Mouse (Mus musculus) layer of hippocampus, postnatal 10 days (tissue): ENCODE measurements around the gene Pdrg1. TPM values are rescaled to one million over a fixed set of nuclear protein-coding genes. Genes with fewer than 3 reads are reported as not detected.

Experiments
- DNase-seq, 2 experiments: peaks; one replicate each; pipeline ENCODE4 v3.0.0; 2021; ENCODE audit warnings: low spot score in 2 of 2
- total RNA-seq, 2 experiments: library from RNA; stranded (reverse); gene quantifications; 2 replicates each; pipeline ENCODE4 v1.2.3; 2021

Pdrg1 gene
- total RNA-seq, 2 experiments from 2014 or later: 42.9 to 57.5 TPM

- peak; percentile 27 to 49 for DNase-seq
Measured at GRCm38 (mm10) chr2:153031126-153032082, 16.2 kb upstream of the Pdrg1 start, which contains the start of gene Xkr7. Gene Xkr7, plus strand, starts transcription at chr2:153031852.

DNA sequence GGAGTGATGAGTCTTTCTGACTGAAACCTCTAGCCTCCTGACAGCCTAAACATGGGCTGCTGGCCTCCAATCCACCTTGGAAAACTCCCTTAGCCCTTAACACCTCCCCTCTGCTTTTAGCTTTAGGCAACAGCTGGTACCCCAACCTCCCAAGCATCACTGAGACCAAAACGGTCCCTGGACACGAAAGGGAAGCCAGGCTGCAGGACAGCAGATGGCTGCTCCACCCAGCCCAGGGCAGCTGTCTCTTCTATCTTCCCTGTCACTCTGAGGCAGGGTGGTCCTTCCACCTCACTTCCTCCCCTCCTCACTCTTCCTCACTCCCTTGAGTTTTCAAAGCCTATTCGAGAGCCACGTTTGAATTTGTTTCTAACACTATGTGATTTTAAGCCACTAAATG, 15.2 kb upstream of the Pdrg1 start:
- no peak for DNase-seq

- no peak for DNase-seq
Measured at GRCm38 (mm10) chr2:153027501-153027900, 12.3 kb upstream of the Pdrg1 start.

GRCm38 (mm10) chr2:153026052-153026451, 10.8 kb upstream of the Pdrg1 start:
- DNase-seq: no peak

- no peak for DNase-seq
Measured at GRCm38 (mm10) chr2:153022855-153023254, 7.6 kb upstream of the Pdrg1 start.

GRCm38 (mm10) chr2:153021163-153021562, 5.9 kb upstream of the Pdrg1 start:
- DNase-seq: no peak

DNA sequence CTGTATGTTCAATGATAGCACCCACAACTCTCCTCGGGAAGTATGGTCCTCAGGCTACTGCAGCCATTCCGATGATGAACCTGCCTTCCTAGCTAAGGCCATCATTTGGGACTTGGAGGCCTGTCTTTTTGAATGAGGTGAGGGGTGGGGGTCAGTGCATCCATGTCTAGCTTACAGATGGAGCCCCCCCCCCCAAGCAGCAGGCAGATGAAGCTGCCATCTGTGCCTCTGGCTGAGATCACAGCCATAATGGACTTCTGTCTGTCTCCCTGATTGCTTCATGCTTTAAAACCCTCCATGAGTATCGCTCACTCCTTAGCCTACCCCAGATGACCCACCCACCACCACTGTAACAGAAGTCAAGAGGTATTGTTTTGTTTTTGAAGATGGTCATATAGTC, 4.1 kb upstream of the Pdrg1 start:
- no peak for DNase-seq

DNA sequence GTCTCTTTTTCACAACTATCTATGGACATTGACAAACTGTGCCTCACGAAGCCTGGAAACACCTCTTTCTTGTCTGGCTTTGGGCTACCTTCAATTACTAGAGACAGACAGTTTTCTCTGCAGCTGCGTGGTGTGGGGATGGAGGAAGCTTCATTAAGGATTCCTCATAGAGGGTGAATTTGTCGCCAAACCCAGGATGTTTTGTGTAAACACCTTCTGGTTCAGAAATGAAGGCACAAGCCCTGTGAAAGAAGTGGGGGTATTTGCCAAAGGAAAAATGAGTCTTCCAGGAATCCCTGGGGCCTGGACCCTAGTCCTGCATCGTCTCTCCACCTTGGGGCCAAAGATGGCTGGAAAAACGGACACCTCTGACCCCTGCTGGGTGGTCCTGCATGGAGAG, 1.6 kb upstream of the Pdrg1 start:
- no peak for DNase-seq

GRCm38 (mm10) chr2:153015804-153016203, 577 bp upstream of the Pdrg1 start:
- peak in 1 of 2 experiments; percentile 25 for DNase-seq

DNA sequence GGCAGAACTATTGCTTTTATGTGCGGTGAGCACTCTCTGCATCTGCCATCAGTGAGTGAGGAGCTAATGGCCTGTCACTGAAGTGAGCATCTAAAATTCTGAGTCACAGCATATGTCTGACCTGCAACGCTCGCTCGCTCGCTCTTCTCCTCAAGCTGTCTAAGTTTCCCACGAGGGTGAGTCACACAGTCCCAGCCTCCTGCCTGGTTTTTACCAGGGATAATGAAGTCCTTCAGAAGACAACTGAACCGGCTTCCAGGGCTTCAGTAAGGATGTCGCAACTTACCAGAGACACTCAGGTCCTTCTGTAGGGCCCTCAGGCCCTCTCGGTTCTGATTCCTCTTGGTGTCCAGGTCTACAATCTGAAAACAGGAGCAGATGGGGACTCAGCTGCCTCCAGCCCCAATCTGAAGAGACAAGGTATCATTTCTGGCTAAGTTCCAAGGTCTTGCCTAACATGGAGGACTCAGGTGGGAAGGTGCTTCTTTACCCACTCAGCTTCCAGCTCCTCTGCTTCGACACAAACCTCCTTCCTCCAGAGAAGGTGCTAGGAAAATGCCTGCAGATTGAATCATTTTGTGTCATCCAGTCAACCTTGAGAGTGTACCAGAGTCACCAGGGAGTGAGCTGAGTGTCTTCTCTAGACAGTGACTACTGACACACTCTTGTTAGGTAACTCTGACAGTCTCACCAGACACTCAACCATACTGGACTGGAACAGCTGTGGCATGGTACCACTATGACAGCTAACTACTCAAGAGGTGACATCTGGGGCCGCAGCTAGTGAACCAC, 1.3 kb downstream of the Pdrg1 start:
- no peak for DNase-seq

GRCm38 (mm10) chr2:153009192-153009973, 5.8 kb downstream of the Pdrg1 start:
- DNase-seq: no peak

DNA sequence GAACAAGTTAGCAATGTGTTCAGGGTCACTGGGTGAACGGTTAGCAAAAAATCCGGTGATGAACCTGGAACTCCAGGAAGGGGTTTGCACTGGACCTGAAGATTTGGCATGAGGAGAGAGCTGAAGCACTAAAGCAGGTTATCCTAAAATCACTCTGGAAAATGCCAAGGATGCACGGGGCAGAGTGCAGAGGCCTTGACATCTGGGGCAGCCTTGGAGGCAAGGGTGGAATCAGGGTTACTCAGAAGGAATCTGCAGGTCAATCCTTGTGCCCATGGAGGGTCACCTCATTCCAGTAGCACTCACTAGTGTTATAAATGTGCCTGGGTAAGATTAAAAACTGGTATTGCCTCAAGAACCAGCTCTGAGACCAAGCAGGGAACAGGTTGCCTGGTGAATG, 9.2 kb downstream of the Pdrg1 start:
- no peak for DNase-seq

DNA sequence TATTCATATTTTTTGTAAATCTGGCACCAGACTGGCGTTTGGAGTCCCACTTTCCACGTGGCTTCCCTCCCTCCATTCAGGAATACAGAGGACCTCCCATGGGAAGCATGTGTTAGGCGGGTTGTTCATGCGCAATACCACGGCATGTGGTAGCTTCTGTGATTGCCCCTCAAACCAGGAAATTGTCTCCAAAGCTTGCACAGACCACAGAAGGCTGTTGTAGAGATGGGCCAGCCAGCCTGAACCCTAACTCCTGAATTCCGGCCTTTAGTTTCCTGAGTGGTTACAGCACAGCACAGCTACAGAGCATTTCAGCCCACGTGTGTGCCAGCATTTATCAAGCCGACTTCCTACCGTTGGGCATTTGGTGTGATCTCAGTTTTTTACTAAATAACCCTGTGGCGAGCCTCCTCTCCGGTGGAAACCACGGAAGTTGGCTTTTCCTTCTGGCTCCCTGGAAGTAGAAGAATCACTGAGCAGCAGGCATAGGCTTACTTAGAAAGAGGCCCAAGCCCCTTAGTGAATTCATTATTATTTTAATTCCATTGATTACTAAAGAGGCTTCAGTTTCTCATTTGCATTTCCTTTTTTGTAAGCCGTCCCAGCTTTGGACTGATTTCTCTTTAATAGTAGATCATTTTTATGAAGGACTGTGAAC, 11.4 kb downstream of the Pdrg1 start:
- no peak for DNase-seq

GRCm38 (mm10) chr2:153002492-153003248, 12.6 kb downstream of the Pdrg1 start:
- DNase-seq: no peak

GRCm38 (mm10) chr2:152997046-152997445, 18.2 kb downstream of the Pdrg1 start:
- DNase-seq: no peak

DNA sequence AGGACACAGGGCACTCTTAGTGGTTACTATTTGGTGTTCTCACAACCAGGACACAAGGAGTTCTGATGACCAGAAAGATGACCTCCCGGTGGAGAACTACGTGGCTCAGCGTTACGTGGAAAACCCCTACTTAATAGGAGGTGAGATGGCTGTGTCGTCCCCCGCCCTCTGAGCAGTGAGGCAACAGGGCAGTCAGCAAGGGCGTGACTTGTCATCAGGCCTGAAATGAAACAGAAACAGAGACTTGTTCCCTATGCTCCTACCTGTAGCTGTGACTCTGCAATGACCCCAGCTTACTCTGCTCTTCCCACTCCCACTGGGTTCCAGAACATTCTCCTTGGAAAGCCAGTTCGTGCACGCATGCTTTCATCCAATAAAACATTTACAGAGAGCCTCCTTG, 23.7 kb downstream of the Pdrg1 start:
- no peak for DNase-seq

GRCm38 (mm10) chr2:152985582-152985981, 29.6 kb downstream of the Pdrg1 start:
- DNase-seq: peak; percentile 19 to 21

- DNase-seq: no peak
Measured at GRCm38 (mm10) chr2:152976991-152977390, 38.2 kb downstream of the Pdrg1 start.

DNA sequence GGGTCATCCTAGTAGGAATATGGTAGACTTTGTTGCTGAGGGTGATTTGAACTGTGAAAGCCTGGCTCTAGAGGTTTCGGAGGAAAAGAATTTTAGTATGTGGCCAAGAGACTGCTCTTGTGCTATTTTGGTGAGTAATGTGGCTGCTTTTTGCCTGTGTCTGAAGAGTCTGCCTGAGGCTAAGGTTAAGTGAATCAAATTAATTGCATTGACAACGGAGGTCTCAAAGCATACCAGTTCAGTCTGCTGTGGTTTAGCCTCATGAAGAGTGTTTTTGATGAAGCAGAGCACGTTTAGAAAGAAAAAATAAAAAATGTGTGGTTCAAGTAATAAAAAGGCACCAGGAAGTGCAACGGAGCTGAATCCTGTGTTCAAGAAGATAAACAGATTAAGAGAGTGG, 49.7 kb downstream of the Pdrg1 start:
- no peak for DNase-seq
